Mouse (Mus musculus) layer of hippocampus, postnatal 36 days (tissue): Measurements from ENCODE around the gene Ptgfrn. TPM values are rescaled to one million over a fixed set of nuclear protein-coding genes. Genes with fewer than 3 reads are reported as not detected.

Source experiments
- DNase-seq, 2 experiments: peaks; one replicate each; pipeline ENCODE4 v3.0.0; 2022
- total RNA-seq, 2 experiments: library from RNA; stranded (reverse); gene quantifications; 2 replicates each; pipeline ENCODE4 v1.2.3; 2021

The Ptgfrn gene
- total RNA-seq, 2 experiments from 2014 or later = 9.4 to 12.1 TPM

DNA sequence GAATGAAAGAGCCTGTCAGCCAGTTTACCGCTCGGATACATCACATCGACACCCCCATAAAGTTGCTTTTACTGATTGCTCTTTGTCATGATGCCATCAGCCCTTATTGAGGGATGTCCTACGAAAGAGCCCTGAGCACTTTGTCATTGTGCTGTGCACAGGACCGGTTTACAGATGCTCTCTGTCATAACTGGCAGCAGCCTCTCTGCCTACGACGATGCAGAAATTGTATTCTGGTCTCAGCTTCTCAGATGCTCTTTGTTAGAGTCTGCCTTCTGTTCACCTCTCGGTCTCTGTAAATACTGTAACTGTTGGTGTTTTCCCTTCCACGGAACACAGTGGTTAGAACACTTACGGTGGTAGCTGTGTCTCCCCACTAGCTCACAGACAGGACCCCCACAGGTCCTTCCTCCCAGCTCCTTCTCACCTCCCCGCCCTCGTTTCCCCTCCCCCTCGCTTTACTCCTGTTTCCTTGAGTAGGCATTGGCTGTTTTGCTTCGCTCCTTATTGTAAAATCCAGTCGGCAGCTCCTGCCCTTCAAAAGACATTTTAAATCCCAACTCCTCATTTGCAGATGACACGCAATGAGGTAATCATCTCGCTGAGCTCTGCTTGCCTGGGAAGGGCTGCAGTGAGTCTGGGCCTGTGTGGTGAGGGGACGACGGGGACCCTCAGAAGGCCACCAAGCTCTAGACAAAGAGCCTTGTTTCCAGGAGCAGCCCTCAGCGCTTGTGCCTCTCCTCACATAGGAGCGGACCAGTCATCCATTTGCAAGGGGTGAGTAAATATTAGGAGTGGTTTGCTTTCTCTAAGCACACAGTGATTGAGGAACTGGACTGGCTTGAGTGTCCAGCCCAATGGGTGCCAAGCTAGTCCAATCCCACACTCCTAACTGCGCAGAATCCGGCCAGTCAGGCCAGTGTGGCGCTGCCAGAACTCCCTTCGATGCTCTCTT, 6.6 kb upstream of the Ptgfrn start:
- DNase-seq = no peak

- DNase-seq = no peak
These were observed 2.4 kb upstream of the Ptgfrn start for GRCm38 (mm10) chr3:101112518-101112894.

DNA sequence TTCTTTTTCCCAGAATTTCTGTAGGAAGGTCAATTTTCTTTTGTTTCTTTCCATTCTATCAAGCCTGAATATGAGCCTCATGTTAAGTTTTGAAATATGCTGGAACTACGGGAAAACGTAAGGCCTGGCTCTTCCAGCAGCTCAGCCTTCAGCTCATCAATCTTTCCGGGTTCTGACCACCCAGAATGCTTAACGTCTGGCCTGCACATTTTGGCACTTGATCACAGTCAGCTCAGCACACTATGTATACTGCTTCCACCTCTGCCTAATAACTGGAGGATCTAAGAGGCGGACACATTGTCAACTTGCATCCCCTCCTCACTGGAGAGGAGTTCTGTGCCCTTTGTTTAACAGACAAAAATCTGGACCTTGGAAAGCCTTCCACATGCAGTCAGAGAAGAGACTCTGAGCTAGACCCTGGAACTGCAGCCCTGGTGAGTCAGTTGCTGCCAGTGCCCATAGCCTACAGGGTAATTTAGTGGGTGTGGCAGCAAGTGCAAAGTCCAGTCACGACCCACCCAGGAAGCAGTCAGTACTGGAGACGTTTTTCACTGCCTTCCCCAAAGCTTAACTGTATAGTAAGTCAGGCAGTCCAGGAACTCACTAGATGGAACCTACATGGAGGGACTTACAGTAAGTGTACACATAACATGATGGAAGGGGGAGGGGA, 1.9 kb upstream of the Ptgfrn start:
- DNase-seq = no peak

DNA sequence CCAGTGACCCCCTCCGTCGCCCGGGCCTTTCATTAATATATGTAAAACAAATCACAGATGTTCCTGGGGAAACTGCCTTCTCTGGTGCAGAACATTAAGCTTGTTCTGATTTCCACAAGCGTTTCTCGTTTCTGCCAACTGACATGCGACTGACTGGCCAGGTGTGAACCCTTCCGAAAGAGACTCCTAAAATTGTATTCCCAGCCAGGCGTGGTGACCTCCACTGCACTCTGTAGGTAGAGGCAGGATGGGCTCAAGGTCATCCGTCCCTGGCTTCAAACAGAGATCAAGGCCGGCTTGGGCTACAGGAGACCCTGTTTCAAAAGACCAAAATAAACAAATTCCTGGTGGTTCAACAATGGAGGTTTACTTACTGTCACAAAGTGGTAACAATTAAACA, 1.2 kb upstream of the Ptgfrn start:
- no peak for DNase-seq

DNA sequence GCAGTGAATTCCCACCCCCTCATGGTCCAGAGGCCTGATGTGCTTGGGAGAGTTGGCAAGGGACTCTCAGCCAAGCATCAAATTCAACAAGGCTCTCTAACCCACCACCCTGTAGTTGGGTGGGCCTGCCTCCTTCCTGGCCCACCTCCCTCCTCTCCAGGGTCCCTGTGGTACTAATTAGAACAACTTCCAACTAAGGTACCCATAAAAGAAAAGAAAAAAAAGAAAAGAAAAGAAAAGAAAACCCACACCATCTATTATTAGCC, 693 bp upstream of the Ptgfrn start:
- no peak for DNase-seq

- DNase-seq = no peak
These were observed 488 bp downstream of the Ptgfrn start for GRCm38 (mm10) chr3:101109558-101110021.

- DNase-seq = no peak
These were observed 1.2 kb downstream of the Ptgfrn start for GRCm38 (mm10) chr3:101108848-101109247.

DNA sequence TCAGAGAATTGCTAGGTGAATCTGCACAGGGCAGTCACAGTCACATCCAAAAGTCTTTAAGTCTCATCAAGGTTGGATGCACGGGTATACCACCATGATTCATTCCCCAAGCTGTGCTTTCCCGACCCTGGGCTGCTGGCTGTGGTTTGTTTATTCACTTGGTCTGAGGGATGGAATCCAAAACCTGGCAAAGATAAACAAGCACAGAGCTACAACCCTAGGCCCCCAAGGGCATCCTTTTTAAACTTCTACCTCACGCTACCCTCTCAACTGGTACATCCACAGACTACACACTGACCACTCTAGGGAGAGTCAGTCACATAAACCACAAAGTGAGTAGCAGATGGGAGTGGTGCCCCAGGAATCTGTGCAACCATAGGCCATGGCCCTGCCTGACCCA, 1.8 kb downstream of the Ptgfrn start:
- DNase-seq = no peak

DNA sequence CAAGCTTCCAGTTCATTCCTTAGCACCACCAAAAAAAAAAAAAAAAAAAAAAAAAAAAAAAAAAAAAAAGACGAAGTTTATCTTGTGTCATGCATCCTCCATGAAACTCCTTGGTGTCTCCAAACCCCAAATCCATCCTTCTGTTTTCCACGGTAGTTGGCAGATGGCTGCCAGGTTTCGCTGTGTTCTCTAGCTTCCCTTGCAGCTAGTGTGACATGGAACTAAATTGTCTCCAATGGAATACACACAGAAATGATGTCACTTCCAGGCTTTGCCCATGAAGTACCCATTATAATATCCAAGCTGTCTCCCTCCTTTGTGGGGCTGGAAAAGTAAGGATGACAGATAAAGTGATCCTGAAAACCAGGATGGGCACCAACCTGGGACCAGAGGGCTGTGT, 3.8 kb downstream of the Ptgfrn start:
- no peak for DNase-seq

- no peak for DNase-seq
These were observed 4.6 kb downstream of the Ptgfrn start for GRCm38 (mm10) chr3:101105486-101105885.

DNA sequence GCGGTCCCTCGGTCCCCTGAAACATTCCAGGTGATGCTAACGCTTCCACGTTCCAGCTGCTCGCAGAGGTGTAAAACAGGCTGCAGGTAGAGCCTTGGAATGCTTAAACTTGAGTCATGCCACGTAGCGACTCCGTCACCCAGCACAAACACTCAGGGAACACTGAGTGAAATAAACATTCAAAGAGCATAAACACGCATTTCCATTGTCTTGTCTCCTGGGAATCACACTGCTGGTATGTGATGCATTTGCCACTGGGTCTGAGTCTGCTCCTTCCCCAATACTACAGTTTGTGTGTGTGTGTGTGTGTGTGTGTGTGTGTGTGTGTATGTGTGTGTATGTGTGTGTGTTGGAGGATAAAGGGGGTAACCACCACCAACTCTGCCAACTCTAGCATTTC, 5.2 kb downstream of the Ptgfrn start:
- no peak for DNase-seq

- no peak for DNase-seq
These were observed 6.3 kb downstream of the Ptgfrn start for GRCm38 (mm10) chr3:101103770-101104169.

DNA sequence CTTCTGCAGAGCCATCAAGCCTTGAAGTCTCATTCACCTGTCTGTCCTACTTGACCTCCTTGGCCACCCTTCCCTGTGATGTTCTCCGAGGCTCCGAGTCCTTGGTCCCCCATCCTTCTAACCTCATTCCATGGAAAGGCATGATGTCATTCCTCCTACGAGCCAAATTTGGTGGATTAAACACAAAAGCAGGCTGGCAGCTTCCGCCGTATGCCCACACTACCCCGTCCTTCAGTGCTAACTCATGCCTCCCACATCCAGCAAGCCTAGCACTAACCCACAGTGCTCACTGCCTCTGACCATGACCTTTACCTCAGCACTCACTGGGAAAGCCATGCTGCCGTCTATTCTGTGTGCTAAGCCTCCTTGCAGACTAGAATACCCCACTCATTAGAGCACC, 8.0 kb downstream of the Ptgfrn start:
- DNase-seq = no peak

GRCm38 (mm10) chr3:101101184-101101583, 8.9 kb downstream of the Ptgfrn start:
- no peak for DNase-seq

GRCm38 (mm10) chr3:101099701-101100357, 10.2 kb downstream of the Ptgfrn start:
- DNase-seq = no peak

GRCm38 (mm10) chr3:101098073-101098472, 12.0 kb downstream of the Ptgfrn start:
- DNase-seq = no peak

GRCm38 (mm10) chr3:101097146-101097800, 12.8 kb downstream of the Ptgfrn start:
- DNase-seq = no peak

DNA sequence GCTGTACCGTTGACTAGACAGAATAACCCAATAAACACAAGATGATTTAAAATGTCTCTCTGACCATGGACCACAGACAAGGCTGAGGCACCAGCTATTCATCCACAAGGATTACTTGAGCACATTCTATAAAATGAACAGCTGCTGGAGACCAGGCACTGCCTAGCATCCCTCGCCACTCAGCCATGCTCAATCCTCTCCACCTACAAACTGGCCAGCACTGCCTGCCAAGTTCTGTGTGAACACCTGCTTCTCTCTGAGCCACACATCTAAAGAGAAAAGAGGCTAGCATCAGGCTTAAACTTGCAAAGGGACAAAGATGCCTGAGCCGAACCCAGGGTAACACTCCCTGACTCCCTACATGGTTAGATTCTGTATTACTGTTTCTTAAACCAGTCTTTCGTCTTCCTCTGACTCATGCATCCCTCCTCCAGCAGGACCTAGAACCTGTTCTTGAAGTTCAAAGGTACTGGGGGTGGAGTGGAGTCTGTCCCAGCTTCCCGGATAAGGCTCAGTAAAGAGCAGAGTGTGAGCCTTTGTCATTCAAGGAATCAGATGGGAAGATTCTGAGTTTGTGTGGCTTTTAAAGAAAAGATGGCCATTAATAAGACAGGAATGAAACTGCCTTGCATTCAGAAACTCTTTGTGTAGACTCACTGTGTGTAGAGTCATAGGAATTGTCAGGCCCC, 14.2 kb downstream of the Ptgfrn start:
- DNase-seq = no peak

- no peak for DNase-seq
These were observed 17.9 kb downstream of the Ptgfrn start for GRCm38 (mm10) chr3:101092202-101092601.

DNA sequence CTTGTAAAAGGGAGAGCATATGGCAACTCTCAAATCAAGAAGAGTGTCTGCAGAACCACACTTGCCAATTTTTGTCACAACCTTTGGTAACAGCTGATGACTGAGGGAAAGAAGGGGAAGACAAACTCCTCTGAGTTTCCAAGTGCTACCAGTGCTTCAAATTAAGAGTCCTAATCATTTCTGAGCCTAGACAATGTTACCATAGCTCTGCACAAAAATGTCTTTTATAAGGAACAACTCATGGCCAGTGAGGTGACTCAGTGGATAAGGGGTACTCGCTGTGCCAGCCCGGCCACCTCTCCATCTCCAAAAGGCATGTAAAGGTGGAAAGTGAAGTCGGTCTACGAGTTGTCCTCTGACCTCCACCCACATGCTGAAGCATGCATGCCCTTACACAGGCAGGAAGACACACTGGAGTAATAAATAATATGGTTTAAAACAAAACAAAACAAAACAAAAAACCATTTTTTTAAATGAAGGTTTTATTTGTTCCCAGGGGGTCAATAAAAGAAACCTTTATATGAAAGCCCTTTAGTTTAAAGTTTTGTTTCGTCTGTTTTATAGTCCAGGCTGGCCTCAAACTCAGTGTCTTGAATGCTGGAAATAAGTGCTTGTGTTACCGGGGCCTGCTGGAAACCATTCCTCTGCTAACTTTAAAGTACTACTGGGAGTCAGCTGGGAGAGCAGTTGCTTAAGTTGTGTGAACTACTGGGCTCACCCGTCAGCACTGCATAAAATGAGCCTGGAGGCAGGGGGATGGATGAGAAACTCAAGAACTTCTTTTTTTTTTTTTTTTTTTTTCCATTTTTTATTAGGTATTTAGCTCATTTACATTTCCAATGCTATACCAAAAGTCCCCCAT, 23.3 kb downstream of the Ptgfrn start:
- DNase-seq = no peak

- no peak for DNase-seq
These were observed 29.2 kb downstream of the Ptgfrn start for GRCm38 (mm10) chr3:101080925-101081324.
